Mouse (Mus musculus) heart, adult 2 months (tissue): Measurements from ENCODE around the gene Sgsm3.

Experiments used
- EP300 ChIP-seq: fragments of 200-500 bp; IDR thresholded peaks from 2 replicates; pipeline ENCODE4 v1.6.1; 2011; ENCODE audit warnings: low read depth, low read length, control low read depth; ENCODE audit not compliant: insufficient read depth
- POLR2A ChIP-seq: fragments of 200-500 bp; IDR thresholded peaks from 2 replicates; pipeline ENCODE4 v1.6.1; 2011; ENCODE audit warnings: mild to moderate bottlenecking, low read depth, low read length, control low read depth; ENCODE audit not compliant: insufficient read depth

- TF ChIP-seq EP300 (no peak), POLR2A (no peak)
Observed at GRCm38 (mm10) chr15:80950055-80950454, 27.5 kb upstream of the Sgsm3 start.
